In genomic region chr12:77667875-77668204, GRCm38 (mm10) we compare ENCODE assay signal across 8 mouse cellular contexts.
DNase-seq lines count a peak whose midpoint lies in the region; ATAC-seq and TF ChIP-seq lines count a peak whose summit lies in the region.

No protein-coding gene starts in this region.

- no peaks in the 10 kb centered on the region for H3K36me3 ChIP-seq in CH12.LX (replicated peaks in 1 of 2; ENCODE audit: control insufficient read depth in 1 of 2, insufficient read depth in 1 of 2, low read length in 1 of 2)
- H3K36me3 ChIP-seq in embryonic facial prominence, embryonic 11.5 days (replicated peaks; ENCODE audit: control insufficient read depth, insufficient read depth, low read depth, low read length): no peaks in the 10 kb centered on the region
- H3K36me3 ChIP-seq in heart, postnatal 0 days (replicated peaks; ENCODE audit: control insufficient read depth, insufficient read depth, low read length): no peaks in the 10 kb centered on the region
- H3K36me3 ChIP-seq in lung, postnatal 0 days (ENCODE audit: insufficient read depth, low read length): no peaks in the 10 kb centered on the region

- H3K4me1 ChIP-seq in CH12.LX (ENCODE audit: control insufficient read depth in 1 of 2, insufficient read depth in 2 of 2): peaks cover under 1 to 15% of the 10 kb centered on the region in 2 experiments; a peak in 3 of 4 replicates
- H3K4me1 ChIP-seq in embryonic facial prominence, embryonic 11.5 days (ENCODE audit: control insufficient read depth, insufficient read depth, low read length): no peaks in the 10 kb centered on the region
- no peaks in the 10 kb centered on the region for H3K4me1 ChIP-seq in heart, postnatal 0 days (ENCODE audit: control insufficient read depth, insufficient read depth)
- H3K4me1 ChIP-seq in lung, postnatal 0 days (ENCODE audit: insufficient read depth, low read depth, low read length): no peaks in the 10 kb centered on the region

- WGBS in embryonic facial prominence, embryonic 11.5 days: 4% methylated on average over 6 of the region's 6 CpGs
- 4% methylated on average over 6 of the region's 6 CpGs for WGBS in heart, postnatal 0 days
- 3% methylated on average over 6 of the region's 6 CpGs for WGBS in lung, postnatal 0 days

- TF ChIP-seq CTCF in CH12.LX (conservative IDR thresholded peaks at IDR 0.05 in 1 of 2, IDR thresholded peaks at IDR 0.05 in 1 of 2; ENCODE audit: low read depth in 2 of 2, low read length in 2 of 2): peak; percentile 83 to 85
- TF ChIP-seq CTCF in heart, postnatal 0 days (IDR thresholded peaks at IDR 0.05; ENCODE audit: low read depth): peak; percentile 78
- TF ChIP-seq CTCF in lung, postnatal 0 days (IDR thresholded peaks at IDR 0.05): peak; percentile 86

- H3K79me2 ChIP-seq in CH12.LX (replicated peaks; ENCODE audit: control insufficient read depth, extremely low read depth, insufficient read depth, poor library complexity, severe bottlenecking): no peaks in the 10 kb centered on the region

- no peak overlapping the region for H3K27ac ChIP-seq in CH12.LX (ENCODE audit: insufficient read depth, low read depth)
- no peak overlapping the region for H3K27ac ChIP-seq in embryonic facial prominence, embryonic 11.5 days (replicated peaks; ENCODE audit: low read depth, low read length)
- H3K27ac ChIP-seq in heart, postnatal 0 days (ENCODE audit: low read depth): no peak overlapping the region
- no peak overlapping the region for H3K27ac ChIP-seq in lung, postnatal 0 days (ENCODE audit: low read length)

- ATAC-seq in embryonic facial prominence, embryonic 11.5 days (replicated peaks; ENCODE audit: insufficient number of reproducible peaks, low FRiP score, low TSS enrichment, low read depth): 0 out of 2 replicates have a peak, but pooled peaks have one; percentile 41
- peak; percentile 63; the same call in 1 of the 2 replicates for ATAC-seq in heart, postnatal 0 days (ENCODE audit: insufficient read depth, low read depth)
- peak; percentile 54; the same call in 1 of the 2 replicates for ATAC-seq in lung, postnatal 0 days

- H3K4me3 ChIP-seq in CH12.LX (replicated peaks in 1 of 3; ENCODE audit: low read depth in 2 of 3, low read length in 2 of 3, poor library complexity in 1 of 3): no peak overlapping the region
- no peak overlapping the region for H3K4me3 ChIP-seq in embryonic facial prominence, embryonic 11.5 days (ENCODE audit: low read depth, low read length)
- H3K4me3 ChIP-seq in heart, postnatal 0 days (ENCODE audit: low read depth, low read length): no peak overlapping the region
- no peak overlapping the region for H3K4me3 ChIP-seq in lung, postnatal 0 days (ENCODE audit: low read depth, low read length)

- no peak for TF ChIP-seq EP300 in CH12.LX (IDR thresholded peaks at IDR 0.05; ENCODE audit: low read length)
- TF ChIP-seq EP300 in heart, postnatal 0 days (IDR thresholded peaks at IDR 0.05; ENCODE audit: low read depth): no peak
- no peak for TF ChIP-seq EP300 in lung, postnatal 0 days (IDR thresholded peaks at IDR 0.05)

- peak; percentile 65 for DNase-seq in CH12.LX (ENCODE audit: extremely low read depth)
- peak; percentile 64 to 80 for DNase-seq in adrenal gland, postnatal 36 days
- DNase-seq in embryonic facial prominence, embryonic 11.5 days (ENCODE audit: low spot score): peak; percentile 89
- DNase-seq in heart, postnatal 0 days (ENCODE audit: low spot score): peak; percentile 76
- peak; percentile 48 to 88 for DNase-seq in kidney, postnatal 36 days
- DNase-seq in lung, postnatal 0 days (ENCODE audit: low spot score): peak; percentile 75
- peak; percentile 25 for DNase-seq in retina, adult 2 months (ENCODE audit: low read depth, low spot score)
- DNase-seq in thymus, postnatal 36 days: peak; percentile 67 to 73

- no peak for TF ChIP-seq POLR2A in CH12.LX (IDR thresholded peaks at IDR 0.05; ENCODE audit: low read depth, low read length)

- in situ Hi-C loops in CH12.LX (cut with MboI; ENCODE audit: low pct_ligation_motif_present, low pct_unique_long_range_greater_than_20kb, low sequenced_read_pairs): loop anchor here (25.0 kb wide), 1 partner anchor 431 kb away; the partner anchor contains the start of gene Fut8

- H3K9me3 ChIP-seq in CH12.LX (replicated peaks; ENCODE audit: low read length): no peaks in the 10 kb centered on the region
- no peaks in the 10 kb centered on the region for H3K9me3 ChIP-seq in embryonic facial prominence, embryonic 11.5 days (replicated peaks; ENCODE audit: control insufficient read depth, low read length)
- H3K9me3 ChIP-seq in heart, postnatal 0 days (replicated peaks; ENCODE audit: control insufficient read depth, low read length): no peaks in the 10 kb centered on the region
- H3K9me3 ChIP-seq in lung, postnatal 0 days (ENCODE audit: low read length): no peaks in the 10 kb centered on the region

- no peaks in the 10 kb centered on the region for H3K27me3 ChIP-seq in CH12.LX (replicated peaks)
- no peaks in the 10 kb centered on the region for H3K27me3 ChIP-seq in embryonic facial prominence, embryonic 11.5 days (ENCODE audit: control insufficient read depth, insufficient read depth, low read length)
- H3K27me3 ChIP-seq in heart, postnatal 0 days (ENCODE audit: control insufficient read depth, insufficient read depth, low read length): no peaks in the 10 kb centered on the region
- no peaks in the 10 kb centered on the region for H3K27me3 ChIP-seq in lung, postnatal 0 days (replicated peaks; ENCODE audit: insufficient read depth, low read length)

- no peak overlapping the region for H3K9ac ChIP-seq in CH12.LX (ENCODE audit: insufficient read depth, low read depth)
- no peak overlapping the region for H3K9ac ChIP-seq in embryonic facial prominence, embryonic 11.5 days (replicated peaks; ENCODE audit: low read length)
- H3K9ac ChIP-seq in heart, postnatal 0 days (replicated peaks; ENCODE audit: low read depth, low read length): no peak overlapping the region
- no peak overlapping the region for H3K9ac ChIP-seq in lung, postnatal 0 days (replicated peaks; ENCODE audit: low read depth)

- H3K4me2 ChIP-seq in CH12.LX (ENCODE audit: insufficient read depth, low read depth, poor library complexity, severe bottlenecking): peak overlapping the region; percentile 32; the same call in 1 of the 2 replicates
- no peak overlapping the region for H3K4me2 ChIP-seq in embryonic facial prominence, embryonic 11.5 days (ENCODE audit: low read depth, low read length)
- no peak overlapping the region; the same call in 1 of the 2 replicates for H3K4me2 ChIP-seq in heart, postnatal 0 days (ENCODE audit: low read depth, low read length)
- H3K4me2 ChIP-seq in lung, postnatal 0 days (replicated peaks; ENCODE audit: low read depth, low read length): no peak overlapping the region

- dilution Hi-C loops in CH12.LX (cut with MboI; ENCODE audit: extremely low pct_ligation_motif_present, extremely low pct_unique_long_range_greater_than_20kb, low sequenced_read_pairs): no loop called here

- TF ChIP-seq RAD21 in CH12.LX (IDR thresholded peaks at IDR 0.05; ENCODE audit: low read depth, low read length): peak; percentile 57

TF ChIP-seq in CH12.LX, 34 proteins besides CTCF, POLR2A, EP300 and RAD21:
- TF ChIP-seq ELF1 (IDR thresholded peaks at IDR 0.05; ENCODE audit: low read depth, low read length) (peak; percentile 51), ZC3H11A (IDR thresholded peaks at IDR 0.05; ENCODE audit: low read depth, low read length) (no peak), SMC3 (IDR thresholded peaks at IDR 0.05; ENCODE audit: low read depth, low read length) (peak; percentile 72), ETS1 (conservative IDR thresholded peaks at IDR 0.05; ENCODE audit: low read depth, low read length) (no peak), ZNF384 (IDR thresholded peaks at IDR 0.05; ENCODE audit: low read depth, low read length) (no peak), MAX (IDR thresholded peaks at IDR 0.05; ENCODE audit: low read length) (no peak)

Comparison
In these comparisons a context has a peak if more than half of its experiments do, and no peak if none do; other contexts are left out.
1. DNase-seq: peak in every context shown above with its lines; median percentile 89 in embryonic facial prominence, embryonic 11.5 days; 76 in heart, postnatal 0 days; 75 in lung, postnatal 0 days; 72 in adrenal gland, postnatal 36 days; 70 in thymus, postnatal 36 days; 68 in kidney, postnatal 36 days; 65 in CH12.LX; 25 in retina, adult 2 months.